Mouse (Mus musculus) lung, postnatal 10 days (tissue): ENCODE data around the gene Tnfsf13b.

ENCODE experiments used
- DNase-seq: peaks from one replicate; pipeline ENCODE4 v3.0.0; 2021

Gene Tnfsf13b

GRCm38 (mm10) chr8:10006156-10006985 is at the start of gene Tnfsf13b:
Gene Tnfsf13b, plus strand, starts transcription at chr8:10006467.
- peak; percentile 24 for DNase-seq

GRCm38 (mm10) chr8:9958338-9958737 is 47.9 kb upstream of the Tnfsf13b start:
- no peak for DNase-seq

- DNase-seq: no peak
These were observed 46.3 kb upstream of the Tnfsf13b start for GRCm38 (mm10) chr8:9959919-9960318.

- DNase-seq: no peak
These were observed 34.4 kb upstream of the Tnfsf13b start for GRCm38 (mm10) chr8:9971866-9972265.

GRCm38 (mm10) chr8:9975276-9975675 is 31.0 kb upstream of the Tnfsf13b start:
- no peak for DNase-seq

- peak; percentile 98 for DNase-seq
These were observed 30.2 kb upstream of the Tnfsf13b start for GRCm38 (mm10) chr8:9975898-9976611.

GRCm38 (mm10) chr8:9977016-9977415 is 29.3 kb upstream of the Tnfsf13b start:
- DNase-seq: no peak

GRCm38 (mm10) chr8:9977573-9978314 is 28.5 kb upstream of the Tnfsf13b start, which contains the start of the genes Lig4 and Abhd13:
Gene Lig4, minus strand, starts transcription at chr8:9977686.
Gene Abhd13, plus strand, starts transcription at chr8:9977707.
- DNase-seq: peak; percentile 99

GRCm38 (mm10) chr8:9978475-9979230 is 27.6 kb upstream of the Tnfsf13b start:
- DNase-seq: no peak

- no peak for DNase-seq
These were observed 26.5 kb upstream of the Tnfsf13b start for GRCm38 (mm10) chr8:9979746-9980145.

GRCm38 (mm10) chr8:9980188-9980587 is 26.1 kb upstream of the Tnfsf13b start:
- DNase-seq: no peak

- DNase-seq: no peak
These were observed 2.2 kb upstream of the Tnfsf13b start for GRCm38 (mm10) chr8:10004115-10004514.

GRCm38 (mm10) chr8:10006986-10007659 is 856 bp downstream of the Tnfsf13b start:
- peak; percentile 13 for DNase-seq

GRCm38 (mm10) chr8:10007660-10008028 is 1.4 kb downstream of the Tnfsf13b start:
- DNase-seq: no peak

- DNase-seq: no peak
These were observed 10.0 kb downstream of the Tnfsf13b start for GRCm38 (mm10) chr8:10016252-10016651.

GRCm38 (mm10) chr8:10017231-10017630 is 11.0 kb downstream of the Tnfsf13b start:
- peak; percentile 48 for DNase-seq

- no peak for DNase-seq
These were observed 24.2 kb downstream of the Tnfsf13b start for GRCm38 (mm10) chr8:10030320-10031060.

- DNase-seq: no peak
These were observed 24.9 kb downstream of the Tnfsf13b start for GRCm38 (mm10) chr8:10031177-10031576.

- DNase-seq: peak; percentile 36
These were observed 34.6 kb downstream of the Tnfsf13b start for GRCm38 (mm10) chr8:10040866-10041265.

GRCm38 (mm10) chr8:10043842-10044510 is 37.7 kb downstream of the Tnfsf13b start:
- peak; percentile 51 for DNase-seq

GRCm38 (mm10) chr8:10045743-10046142 is 39.5 kb downstream of the Tnfsf13b start:
- no peak for DNase-seq
